Mouse (Mus musculus) spleen, adult 2 months (tissue): ENCODE measurements around the gene Acp5. TPM values are rescaled to one million over a fixed set of nuclear protein-coding genes. Genes with fewer than 3 reads are reported as not detected.

Experiments used
- DNase-seq, 2 experiments: peaks; one replicate each; pipeline versions ENCODE4 v3.0.0 to v3.0.0-alpha.2; 2012 to 2021; ENCODE audit warnings: low spot score in 2 of 2, low read depth in 1 of 2
- H3K27ac ChIP-seq: fragments of 200-500 bp; 2 replicates; pipeline ENCODE4 v1.5.1; 2012; ENCODE audit warnings: low read length, inconsistent platforms; ENCODE audit not compliant: insufficient read depth
- H3K27me3 ChIP-seq: fragments of 200-500 bp; 2 replicates; pipeline ENCODE4 v1.6.1; 2012; ENCODE audit warnings: mild to moderate bottlenecking, moderate library complexity, low read length, inconsistent platforms; ENCODE audit not compliant: control insufficient read depth, insufficient read depth
- H3K36me3 ChIP-seq: fragments of 200-500 bp; 2 replicates; pipeline ENCODE4 v1.6.1; 2012; ENCODE audit warnings: mild to moderate bottlenecking, low read length, inconsistent platforms; ENCODE audit not compliant: control insufficient read depth, insufficient read depth
- H3K4me1 ChIP-seq: fragments of 200-500 bp; 2 replicates; pipeline ENCODE4 v1.6.1; 2011; ENCODE audit warnings: inconsistent platforms; ENCODE audit not compliant: control insufficient read depth, insufficient read depth, insufficient read length
- H3K4me3 ChIP-seq: fragments of 200-500 bp; 2 replicates; pipeline ENCODE4 v1.5.1; 2011; ENCODE audit warnings: mild to moderate bottlenecking, inconsistent platforms; ENCODE audit not compliant: insufficient read depth, insufficient read length; ENCODE audit errors: extremely low read depth
- CTCF ChIP-seq: fragments of 200-500 bp; IDR thresholded peaks from 2 replicates; pipeline ENCODE4 v1.5.1; 2011; ENCODE audit warnings: mild to moderate bottlenecking, inconsistent platforms; ENCODE audit not compliant: insufficient read depth, insufficient read length, insufficient replicate concordance; ENCODE audit errors: extremely low read depth
- POLR2A ChIP-seq: fragments of 200-500 bp; IDR thresholded peaks from 2 replicates; pipeline ENCODE4 v1.6.1; 2011; ENCODE audit warnings: low read depth, low read length, inconsistent platforms
- WGBS: fragments of 180-500 bp; shearing (Covaris S2); methylation state at CpG from one replicate; pipeline ENCODE4 v1.1.7; 2018; 5-methylcytosine and 5-hydroxymethylcytosine counted together
- polyA plus RNA-seq: library from polyadenylated mRNA; depleted of rRNA; stranded (reverse); fragments of >200 nt; gene quantifications from 2 replicates; pipeline ENCODE4 v1.2.3, GENCODE M21; 2012

Acp5 gene
- polyA plus RNA-seq, 1 experiment = 340 TPM

- H3K4me1 ChIP-seq = peaks cover 4% of the 10 kb centered on the region; the same call in 1 of the 2 replicates
- no peak overlapping the region for H3K27ac ChIP-seq
- DNase-seq = no peak
- TF ChIP-seq CTCF (no peak), POLR2A (no peak)
- no peaks in the 10 kb centered on the region for H3K36me3 ChIP-seq
- 14% methylated on average over 18 of the region's 18 CpGs for WGBS
- H3K4me3 ChIP-seq = no peak overlapping the region
- H3K27me3 ChIP-seq = peaks cover 11% of the 10 kb centered on the region
Measured at GRCm38 (mm10) chr9:22099922-22100321, 35.6 kb downstream of the Acp5 start.

GRCm38 (mm10) chr9:22098993-22099696 is 36.4 kb downstream of the Acp5 start, which contains the start of gene Cnn1:
Cnn1 (plus strand) TSS chr9:22099216.
- Histone ChIP-seq H3K4me3 (no peak within 1 kb of the TSS), H3K27ac (no peak within 1 kb of the TSS), H3K27me3 (peaks cover 11% of the 10 kb centered on the region), H3K4me1 (peaks cover 4% of the 10 kb centered on the region; the same call in 1 of the 2 replicates), H3K36me3 (no peaks in the 10 kb centered on the region)
- TF ChIP-seq CTCF (no peak), POLR2A (no peak)
- WGBS = 24% methylated on average over 14 of the region's 14 CpGs
- DNase-seq = no peak

- Histone ChIP-seq H3K27ac (no peak overlapping the region), H3K36me3 (no peaks in the 10 kb centered on the region), H3K4me1 (peaks cover 4% of the 10 kb centered on the region; the same call in 1 of the 2 replicates), H3K4me3 (peak overlapping the region; percentile 49), H3K27me3 (peaks cover 11% of the 10 kb centered on the region)
- no peak for TF ChIP-seq POLR2A
- peak; percentile 81 for TF ChIP-seq CTCF
- 2% methylated on average over 24 of the region's 24 CpGs for WGBS
- peak; percentile 63 to 86 for DNase-seq
Measured at GRCm38 (mm10) chr9:22095854-22096307, 39.6 kb downstream of the Acp5 start.

DNA sequence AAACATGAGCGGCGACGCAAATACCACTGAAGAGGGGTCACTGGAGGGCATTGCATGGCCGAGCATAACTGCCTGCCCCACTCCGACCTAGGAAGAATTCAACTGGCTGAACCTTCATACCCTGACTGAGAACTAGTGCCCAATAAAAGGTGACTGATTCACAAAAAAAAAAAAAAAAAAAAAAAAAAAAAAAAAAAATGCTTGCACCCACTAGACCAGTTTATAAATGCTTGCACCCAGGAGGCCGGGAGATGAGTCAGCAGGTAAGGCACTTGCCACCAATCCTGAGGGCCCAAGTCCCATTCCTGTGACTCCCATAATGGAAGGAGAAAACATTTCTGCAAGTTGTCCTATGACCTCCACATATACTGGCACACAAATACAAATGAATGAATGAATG is 42.8 kb downstream of the Acp5 start:
- H3K4me1 ChIP-seq = peaks cover 4% of the 10 kb centered on the region; the same call in 1 of the 2 replicates

GRCm38 (mm10) chr9:22089986-22090385 is 45.5 kb downstream of the Acp5 start:
- no peak overlapping the region for H3K27ac ChIP-seq
- H3K4me3 ChIP-seq = no peak overlapping the region
- peaks cover 4% of the 10 kb centered on the region; the same call in 1 of the 2 replicates for H3K4me1 ChIP-seq
- no peak for DNase-seq
- no peaks in the 10 kb centered on the region for H3K36me3 ChIP-seq
- no peaks in the 10 kb centered on the region for H3K27me3 ChIP-seq
- 89% methylated on average over 7 of the region's 7 CpGs for WGBS
- TF ChIP-seq CTCF = no peak
- TF ChIP-seq POLR2A = no peak

More for the DNA sequence above, 42.8 kb downstream of the Acp5 start:
- 89% methylated on average over 6 of the region's 6 CpGs for WGBS
- H3K27ac ChIP-seq = no peak overlapping the region
- H3K27me3 ChIP-seq = 0 out of 2 replicates have a peak, but pooled peaks cover 2% of the 10 kb centered on the region
- no peak for DNase-seq
- no peak overlapping the region for H3K4me3 ChIP-seq
- no peaks in the 10 kb centered on the region for H3K36me3 ChIP-seq
- TF ChIP-seq CTCF (no peak), POLR2A (no peak)

DNA sequence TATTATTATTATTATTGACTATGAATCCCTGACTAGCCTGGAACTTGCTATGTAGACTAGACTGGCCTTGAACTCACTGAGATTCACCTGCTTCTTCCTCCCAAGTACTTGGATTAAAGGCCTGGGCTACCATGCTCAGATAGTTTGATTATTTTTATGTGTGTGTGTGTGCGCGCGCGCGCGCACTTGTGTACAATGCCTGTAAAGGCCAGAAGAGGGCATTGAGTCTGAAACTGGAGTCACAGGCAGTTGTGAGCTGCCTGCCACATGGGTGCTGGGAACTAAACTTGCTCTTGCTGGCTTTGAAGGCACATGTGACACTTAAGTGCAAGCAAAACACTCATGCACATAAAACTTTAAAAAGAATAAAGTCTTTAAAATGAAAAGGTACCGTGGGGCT is 46.2 kb downstream of the Acp5 start:
- Histone ChIP-seq H3K4me1 (peaks cover 4% of the 10 kb centered on the region; the same call in 1 of the 2 replicates), H3K4me3 (no peak overlapping the region), H3K27me3 (no peaks in the 10 kb centered on the region), H3K27ac (no peak overlapping the region), H3K36me3 (no peaks in the 10 kb centered on the region)
- WGBS = 97% methylated on average over 7 of the region's 7 CpGs
- TF ChIP-seq POLR2A (no peak), CTCF (no peak)
- no peak for DNase-seq
